Mouse (Mus musculus) frontal cortex, postnatal 14 days (tissue): ENCODE results near the gene Dmac2.

Experiments used
- DNase-seq, 2 experiments: peaks; one replicate each; pipeline ENCODE4 v3.0.0; 2022; ENCODE audit warnings: low spot score in 2 of 2

Dmac2 gene

GRCm38 (mm10) chr7:25615706-25616011 is 3.6 kb upstream of the Dmac2 start, which contains the start of gene Erich4:
Gene Erich4 (minus strand): TSS chr7:25615892.
- DNase-seq = no peak

- no peak for DNase-seq
These were observed 1.6 kb upstream of the Dmac2 start for GRCm38 (mm10) chr7:25617376-25618160.

GRCm38 (mm10) chr7:25619722-25619991 is 443 bp downstream of the Dmac2 start:
- no peak for DNase-seq

GRCm38 (mm10) chr7:25620101-25620500 is 887 bp downstream of the Dmac2 start:
- DNase-seq = peak in 1 of 2 experiments; percentile 6

GRCm38 (mm10) chr7:25620751-25621150 is 1.5 kb downstream of the Dmac2 start:
- DNase-seq = no peak

- no peak for DNase-seq
These were observed 4.7 kb downstream of the Dmac2 start for GRCm38 (mm10) chr7:25623857-25624370.

GRCm38 (mm10) chr7:25624851-25625250 is 5.6 kb downstream of the Dmac2 start:
- DNase-seq = no peak

GRCm38 (mm10) chr7:25625594-25626250 is 6.5 kb downstream of the Dmac2 start:
- DNase-seq = no peak

- no peak for DNase-seq
These were observed 7.6 kb downstream of the Dmac2 start, which contains the start of gene B3gnt8 for GRCm38 (mm10) chr7:25626509-25627430. Gene B3gnt8 (plus strand): TSS chr7:25626654.

GRCm38 (mm10) chr7:25627431-25628322 is 8.5 kb downstream of the Dmac2 start:
- DNase-seq = no peak

- DNase-seq = no peak
These were observed 9.1 kb downstream of the Dmac2 start for GRCm38 (mm10) chr7:25628323-25628620.

- DNase-seq = no peak
These were observed 13.5 kb downstream of the Dmac2 start for GRCm38 (mm10) chr7:25632679-25633078.

- no peak for DNase-seq
These were observed 17.2 kb downstream of the Dmac2 start for GRCm38 (mm10) chr7:25636373-25636772.

GRCm38 (mm10) chr7:25637099-25637498 is 17.9 kb downstream of the Dmac2 start:
- no peak for DNase-seq

- no peak for DNase-seq
These were observed 20.5 kb downstream of the Dmac2 start for GRCm38 (mm10) chr7:25639754-25640153.

GRCm38 (mm10) chr7:25644136-25644535 is 24.9 kb downstream of the Dmac2 start:
- DNase-seq = no peak

- no peak for DNase-seq
These were observed 25.4 kb downstream of the Dmac2 start for GRCm38 (mm10) chr7:25644631-25645030.

- no peak for DNase-seq
These were observed 25.9 kb downstream of the Dmac2 start for GRCm38 (mm10) chr7:25645074-25645473.

- no peak for DNase-seq
These were observed 28.4 kb downstream of the Dmac2 start for GRCm38 (mm10) chr7:25647574-25648123.

- no peak for DNase-seq
These were observed 30.6 kb downstream of the Dmac2 start for GRCm38 (mm10) chr7:25649839-25650238.

- no peak for DNase-seq
These were observed 32.1 kb downstream of the Dmac2 start for GRCm38 (mm10) chr7:25651281-25651680.
